Mouse (Mus musculus): ENCODE results near the gene Henmt1.

- TF ChIP-seq CTCF (IDR thresholded peaks at IDR 0.05; ENCODE audit: low read depth): no peak
- TF ChIP-seq EP300 (optimal IDR thresholded peaks at IDR 0.05): no peak
Measured at GRCm38 (mm10) chr3:108938691-108939090, 982 bp upstream of the Henmt1 start.
